8 mouse cellular contexts compared by ENCODE assay signal in the genomic region with DNA sequence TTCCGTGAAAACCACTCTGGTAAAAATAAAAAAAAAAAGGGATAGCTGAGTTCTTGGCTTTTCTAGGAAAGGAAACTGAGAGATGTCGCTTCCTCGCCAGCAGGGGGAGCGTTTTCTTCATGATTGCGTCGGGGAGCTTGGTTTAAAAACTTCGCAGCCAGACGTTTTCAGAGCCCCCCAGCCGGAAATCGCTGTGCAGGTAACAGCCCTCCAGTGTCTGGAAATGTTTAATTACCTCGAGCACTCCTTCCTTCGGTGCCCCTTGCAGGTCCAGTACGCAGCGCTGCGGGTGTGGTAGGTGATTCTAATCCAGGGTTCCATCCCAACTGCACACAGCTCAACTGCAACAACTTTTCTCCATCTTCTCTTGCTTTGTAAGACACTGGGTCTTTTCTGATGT. TPM values are rescaled to one million over a fixed set of nuclear protein-coding genes. Genes with fewer than 3 reads are reported as not detected.
DNase-seq lines count a peak whose midpoint lies in the region; ATAC-seq and TF ChIP-seq lines count a peak whose summit lies in the region.

TSS of gene Osr1 (plus strand) at position 146 of the 400 bp plus-strand sequence.

- no peak for TF ChIP-seq EP300 in stomach, postnatal 0 days (optimal IDR thresholded peaks at IDR 0.05)

- H3K27me3 ChIP-seq in forebrain, embryonic 15.5 days = peaks cover 47% of the 10 kb centered on the region
- peaks cover 62% of the 10 kb centered on the region for H3K27me3 ChIP-seq in hindbrain, embryonic 12.5 days
- H3K27me3 ChIP-seq in limb, embryonic 10.5 days (ENCODE audit: low read depth, poor library complexity, severe bottlenecking) = peaks cover 51% of the 10 kb centered on the region
- peaks cover 4% of the 10 kb centered on the region; the same call in 1 of the 2 replicates for H3K27me3 ChIP-seq in stomach, postnatal 0 days (ENCODE audit: control insufficient read depth, insufficient read depth, low read length)

- no peak within 1 kb of the TSS for H3K27ac ChIP-seq in forebrain, embryonic 15.5 days (replicated peaks)
- no peak within 1 kb of the TSS for H3K27ac ChIP-seq in hindbrain, embryonic 12.5 days
- H3K27ac ChIP-seq in limb, embryonic 10.5 days = peak within 1 kb of the TSS; percentile 77
- H3K27ac ChIP-seq in stomach, postnatal 0 days (replicated peaks) = no peak within 1 kb of the TSS

- no peaks in the 10 kb centered on the region for H3K36me3 ChIP-seq in forebrain, embryonic 15.5 days
- H3K36me3 ChIP-seq in hindbrain, embryonic 12.5 days = no peaks in the 10 kb centered on the region
- no peaks in the 10 kb centered on the region for H3K36me3 ChIP-seq in limb, embryonic 10.5 days
- no peaks in the 10 kb centered on the region for H3K36me3 ChIP-seq in stomach, postnatal 0 days (ENCODE audit: control insufficient read depth, insufficient read depth, low read length)

- H3K9ac ChIP-seq in forebrain, embryonic 15.5 days (replicated peaks) = no peak within 1 kb of the TSS
- no peak within 1 kb of the TSS for H3K9ac ChIP-seq in hindbrain, embryonic 12.5 days
- peak within 1 kb of the TSS; percentile 51 for H3K9ac ChIP-seq in stomach, postnatal 0 days (ENCODE audit: low read length)

- peak within 1 kb of the TSS; percentile 29 for H3K4me3 ChIP-seq in forebrain, embryonic 15.5 days
- peak within 1 kb of the TSS; percentile 26 for H3K4me3 ChIP-seq in hindbrain, embryonic 12.5 days
- H3K4me3 ChIP-seq in limb, embryonic 10.5 days = peak within 1 kb of the TSS; percentile 49
- peak within 1 kb of the TSS; percentile 50 for H3K4me3 ChIP-seq in stomach, postnatal 0 days (ENCODE audit: low read depth, low read length)

- peak; percentile 84 for TF ChIP-seq CTCF in stomach, postnatal 0 days (IDR thresholded peaks at IDR 0.05; ENCODE audit: low read depth)

- H3K9me3 ChIP-seq in forebrain, embryonic 15.5 days = no peaks in the 10 kb centered on the region
- no peaks in the 10 kb centered on the region for H3K9me3 ChIP-seq in hindbrain, embryonic 12.5 days (replicated peaks)
- no peaks in the 10 kb centered on the region for H3K9me3 ChIP-seq in limb, embryonic 10.5 days (replicated peaks)
- H3K9me3 ChIP-seq in stomach, postnatal 0 days (ENCODE audit: control insufficient read depth, low read length) = no peaks in the 10 kb centered on the region

- peaks cover 15% of the 10 kb centered on the region for H3K4me1 ChIP-seq in forebrain, embryonic 15.5 days
- H3K4me1 ChIP-seq in hindbrain, embryonic 12.5 days = peaks cover 20% of the 10 kb centered on the region
- H3K4me1 ChIP-seq in limb, embryonic 10.5 days = peaks cover 43% of the 10 kb centered on the region
- no peaks in the 10 kb centered on the region for H3K4me1 ChIP-seq in stomach, postnatal 0 days (replicated peaks; ENCODE audit: control insufficient read depth, insufficient read depth)

- peak; percentile 62 for DNase-seq in gastrocnemius, adult 18-20 months (ENCODE audit: low spot score)
- no peak for DNase-seq in gastrocnemius, postnatal 25 days
- DNase-seq in c-Kit-positive CD71-positive TER-119-negative erythroid progenitor cells, embryonic 14.5 days (ENCODE audit: low read depth) = peak; percentile 15
- DNase-seq in limb, embryonic 10.5 days (ENCODE audit: low spot score) = peak; percentile 89
- DNase-seq in mesoderm, embryonic 11.5 days (ENCODE audit: low read depth, low spot score) = peak; percentile 81
- peak; percentile 73 for DNase-seq in stomach, postnatal 0 days (ENCODE audit: low spot score)

- WGBS in forebrain, embryonic 15.5 days = under 1% methylated on average over 15 of the region's 15 CpGs
- 1% methylated on average over 15 of the region's 15 CpGs for WGBS in hindbrain, embryonic 12.5 days
- 0% methylated on average over 15 of the region's 15 CpGs for WGBS in limb, embryonic 10.5 days
- WGBS in stomach, postnatal 0 days = under 1% methylated on average over 15 of the region's 15 CpGs

- peak within 1 kb of the TSS; percentile 50 for H3K4me2 ChIP-seq in forebrain, embryonic 15.5 days (replicated peaks)
- peak within 1 kb of the TSS; percentile 53 for H3K4me2 ChIP-seq in hindbrain, embryonic 12.5 days (replicated peaks)
- H3K4me2 ChIP-seq in stomach, postnatal 0 days (replicated peaks; ENCODE audit: low read depth) = peak within 1 kb of the TSS; percentile 69

- ATAC-seq in forebrain, embryonic 15.5 days (replicated peaks) = peak; percentile 33; the same call in 1 of the 2 replicates
- no peak; the same call in 1 of the 2 replicates for ATAC-seq in hindbrain, embryonic 12.5 days (ENCODE audit: low FRiP score)
- ATAC-seq in stomach, postnatal 0 days (ENCODE audit: low FRiP score, low TSS enrichment) = no peak

RNA-seq across cellular contexts. Expression of gene Osr1, which starts in this region (rescaled TPM):
- 1 to 10 TPM; 2.2 to 2.9 TPM for total RNA-seq in gastrocnemius, adult 18-20 months (2021)
- 1 to 10 TPM; 2.7 to 2.9 TPM for total RNA-seq in gastrocnemius, postnatal 25 days (2021)
- 4.1 and 4.2 TPM in 2 replicates for polyA plus RNA-seq in forebrain, embryonic 15.5 days (2015; fragmentation: Nextera tagmentation; extraction: Ambion mirVana)
- polyA plus RNA-seq in hindbrain, embryonic 12.5 days (2016; fragmentation: Nextera tagmentation; extraction: Ambion mirVana) = 19.7 and 37.7 TPM in 2 replicates
- 21.3 and 38.3 TPM in 2 replicates for polyA plus RNA-seq in limb, embryonic 10.5 days (2016; fragmentation: Nextera tagmentation; extraction: Ambion mirVana)
- 17.0 and 18.5 TPM in 2 replicates for polyA plus RNA-seq in stomach, postnatal 0 days (2015; fragmentation: Nextera tagmentation; extraction: Ambion mirVana)
